Mouse (Mus musculus) midbrain, postnatal 0 days (tissue): ENCODE results near the gene Nutf2. TPM values are rescaled to one million over a fixed set of nuclear protein-coding genes. Genes with fewer than 3 reads are reported as not detected.
A peak's percentile ranks its signal among the peaks of the same experiment; 100 is the strongest.

Experiments used
- ATAC-seq: fragments of 200-750 bp; cut with Nextera tagmentation; 2 replicates; pipeline ENCODE4 v1.8.0; 2017; ENCODE audit warnings: moderate number of reproducible peaks, mild to moderate bottlenecking, moderate TSS enrichment, moderate library complexity; ENCODE audit not compliant: low FRiP score
- DNase-seq: peaks from one replicate; pipeline ENCODE4 v3.0.0-alpha.2; 2015; ENCODE audit warnings: low spot score
- H3K27ac ChIP-seq: fragments of 300-500 bp; sonication (generic); 2 replicates; pipeline ENCODE4 v1.5.1; 2014; ENCODE audit warnings: low read depth, mild to moderate bottlenecking, low read length, mixed read lengths
- H3K27me3 ChIP-seq: fragments of 300-500 bp; sonication (generic); 2 replicates; pipeline ENCODE4 v1.6.1; 2014; ENCODE audit warnings: low read length, control low read depth, mixed read lengths; ENCODE audit not compliant: insufficient read depth
- H3K36me3 ChIP-seq: fragments of 300-500 bp; sonication (generic); 2 replicates; pipeline ENCODE4 v1.6.1; 2014; ENCODE audit warnings: low read length, control low read depth, mixed read lengths; ENCODE audit not compliant: insufficient read depth
- H3K4me1 ChIP-seq: fragments of 300-500 bp; sonication (generic); 2 replicates; pipeline ENCODE4 v1.6.1; 2014; ENCODE audit warnings: mild to moderate bottlenecking, control low read depth, antibody characterized with exemption, low read length, mixed read lengths; ENCODE audit not compliant: insufficient read depth
- H3K4me2 ChIP-seq: fragments of 300-500 bp; sonication (generic); 2 replicates; pipeline ENCODE4 v1.6.1; 2014; ENCODE audit warnings: low read depth, mild to moderate bottlenecking, low read length, mixed read lengths; ENCODE audit not compliant: poor library complexity, severe bottlenecking
- H3K4me3 ChIP-seq: fragments of 300-500 bp; sonication (generic); 2 replicates; pipeline ENCODE4 v1.5.1; 2014; ENCODE audit warnings: low read depth, mild to moderate bottlenecking, low read length, moderate library complexity
- H3K9ac ChIP-seq: fragments of 300-500 bp; sonication (generic); replicated peaks from 2 replicates; pipeline ENCODE4 v1.6.1; 2014; ENCODE audit warnings: mild to moderate bottlenecking, low read length, moderate library complexity, mixed read lengths; ENCODE audit not compliant: poor library complexity, severe bottlenecking
- H3K9me3 ChIP-seq: fragments of 300-500 bp; sonication (generic); 2 replicates; pipeline ENCODE4 v1.6.1; 2016; ENCODE audit warnings: low read length, control low read depth
- CTCF ChIP-seq: IDR thresholded peaks from 2 replicates; pipeline ENCODE4 v1.5.1; 2016; ENCODE audit warnings: antibody characterized with exemption, mild to moderate bottlenecking
- WGBS: fragments of 180-500 bp; shearing (Covaris S2); extraction: QIAGEN DNeasy Blood & Tissue Kit; methylation state at CpG from one replicate; pipeline ENCODE4 v1.1.7; 2014; 5-methylcytosine and 5-hydroxymethylcytosine counted together
- polyA plus RNA-seq: library from polyadenylated mRNA; unstranded; fragments of >200 nt; fragmentation: Nextera tagmentation; extraction: Ambion mirVana; gene quantifications from 2 replicates; pipeline ENCODE4 v1.2.1, GENCODE M21; 2015
- total RNA-seq: library from RNA; depleted of rRNA; stranded (reverse); fragments of >200 nt; gene quantifications from 2 replicates; pipeline ENCODE4 v1.2.3, GENCODE M21; 2014

Gene Nutf2
- total and polyA plus RNA-seq, 2 experiments from 2014 or later: 65.2 to 137 TPM

DNA sequence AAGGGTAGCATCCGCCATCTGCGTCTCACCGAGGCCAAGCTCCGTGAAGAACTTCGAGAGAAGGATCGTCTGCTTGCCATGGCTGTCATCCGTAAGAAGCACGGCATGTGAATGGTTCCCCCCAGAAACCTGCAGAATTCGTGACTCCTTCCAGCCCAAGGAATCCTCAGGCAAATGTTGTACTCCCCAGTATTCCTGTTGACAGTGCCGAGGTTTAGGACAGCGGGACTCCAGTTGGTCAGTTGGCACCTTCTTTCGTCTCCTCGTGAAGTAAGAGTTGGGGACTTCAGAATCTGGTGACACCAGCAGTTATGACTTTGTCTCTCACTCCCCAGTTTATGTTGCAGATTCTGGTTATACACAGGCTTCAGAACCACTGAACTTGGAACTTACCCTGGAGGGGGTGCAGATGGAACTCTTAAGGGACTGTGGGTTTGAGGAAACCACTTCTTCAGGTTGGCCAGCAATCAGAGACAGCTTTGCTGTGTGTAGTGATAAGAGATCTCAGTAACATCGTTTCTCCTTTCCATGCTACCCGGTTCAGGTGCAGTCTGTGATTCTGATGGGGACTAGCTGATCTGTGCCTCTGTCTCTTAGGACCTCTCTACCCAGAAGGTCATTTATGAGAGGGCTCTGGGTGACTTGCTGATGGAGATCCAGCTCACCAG lies 4.1 kb upstream of the Nutf2 start:
- 25% methylated on average over 15 of the region's 15 CpGs for WGBS
- peak overlapping the region; percentile 80 for H3K4me2 ChIP-seq
- no peaks in the 10 kb centered on the region for H3K36me3 ChIP-seq
- no peak for DNase-seq
- no peaks in the 10 kb centered on the region for H3K9me3 ChIP-seq
- ATAC-seq: no peak
- H3K9ac ChIP-seq: peak overlapping the region; percentile 84
- H3K4me3 ChIP-seq: peak overlapping the region; percentile 79
- peaks cover 11% of the 10 kb centered on the region; the same call in 1 of the 2 replicates for H3K4me1 ChIP-seq
- H3K27me3 ChIP-seq: no peaks in the 10 kb centered on the region
- H3K27ac ChIP-seq: peak overlapping the region; percentile 88; the same call in 1 of the 2 replicates
- no peak for TF ChIP-seq CTCF

- no peak overlapping the region for H3K27ac ChIP-seq
- H3K36me3 ChIP-seq: no peaks in the 10 kb centered on the region
- ATAC-seq (no peak), DNase-seq (no peak)
- H3K4me3 ChIP-seq: no peak overlapping the region
- no peak for TF ChIP-seq CTCF
- no peaks in the 10 kb centered on the region for H3K9me3 ChIP-seq
- peaks cover 20% of the 10 kb centered on the region for H3K4me1 ChIP-seq
- H3K4me2 ChIP-seq: no peak overlapping the region
- H3K27me3 ChIP-seq: no peaks in the 10 kb centered on the region
- WGBS: 85% methylated on average over 5 of the region's 5 CpGs
- H3K9ac ChIP-seq: no peak overlapping the region
Measured at GRCm38 (mm10) chr8:105858495-105858894, 1.9 kb upstream of the Nutf2 start.

DNA sequence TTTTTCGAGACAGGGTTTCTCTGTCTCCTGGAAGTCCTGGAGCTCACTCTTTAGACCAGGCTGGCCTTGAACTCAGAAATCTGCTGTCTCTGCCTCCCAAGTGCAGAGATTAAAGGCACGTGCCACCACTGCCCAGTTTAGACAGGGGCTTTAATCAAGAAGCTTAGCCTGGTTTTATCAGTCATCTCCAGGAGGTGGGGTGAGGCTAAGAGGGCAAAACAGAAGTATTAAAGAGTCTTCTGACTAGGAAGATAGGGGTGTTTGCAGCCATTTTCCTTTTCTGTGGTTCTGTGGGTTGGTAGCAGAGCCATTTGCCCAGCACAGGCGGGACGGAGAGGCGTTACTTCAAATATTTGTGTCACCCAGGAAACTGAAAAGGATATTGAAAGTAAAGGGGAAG lies 1.1 kb upstream of the Nutf2 start:
- H3K9ac ChIP-seq: no peak overlapping the region
- H3K4me2 ChIP-seq: no peak overlapping the region
- H3K27ac ChIP-seq: no peak overlapping the region
- H3K4me3 ChIP-seq: no peak overlapping the region
- no peak for ATAC-seq
- DNase-seq: no peak
- H3K9me3 ChIP-seq: no peaks in the 10 kb centered on the region
- peaks cover 23% of the 10 kb centered on the region for H3K4me1 ChIP-seq
- WGBS: 71% methylated on average over 5 of the region's 5 CpGs
- no peaks in the 10 kb centered on the region for H3K27me3 ChIP-seq
- no peaks in the 10 kb centered on the region for H3K36me3 ChIP-seq
- no peak for TF ChIP-seq CTCF

DNA sequence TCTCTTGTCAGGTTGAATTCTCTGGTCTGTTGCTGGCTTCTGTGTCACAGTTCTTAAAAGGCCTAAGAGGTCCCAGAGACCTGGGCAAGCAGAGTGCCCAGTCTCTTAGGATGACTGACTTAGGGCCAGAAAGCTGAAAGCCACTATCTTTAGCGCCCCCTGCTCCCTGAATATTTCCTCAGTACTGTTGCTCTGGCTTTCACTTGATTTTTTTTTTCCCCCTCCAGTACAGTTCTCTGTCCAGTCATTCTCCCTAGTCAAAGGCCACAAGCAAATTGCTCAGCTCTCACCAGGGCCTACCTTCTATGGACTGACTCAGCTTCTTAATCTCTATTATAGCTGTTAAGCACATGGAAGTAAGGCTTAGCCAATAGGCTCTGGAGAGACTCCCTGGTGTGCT lies 1.6 kb downstream of the Nutf2 start:
- Histone ChIP-seq H3K27ac (no peak overlapping the region), H3K9me3 (no peaks in the 10 kb centered on the region), H3K4me1 (peaks cover 17% of the 10 kb centered on the region), H3K36me3 (peaks cover 4% of the 10 kb centered on the region; the same call in 1 of the 2 replicates), H3K4me3 (peak overlapping the region; percentile 59; the same call in 1 of the 2 replicates), H3K4me2 (peak overlapping the region; percentile 91), H3K9ac (peak overlapping the region; percentile 93; the same call in 1 of the 2 replicates), H3K27me3 (no peaks in the 10 kb centered on the region)
- TF ChIP-seq CTCF: peak; percentile 48
- DNase-seq (peak; percentile 33), ATAC-seq (no peak)
- WGBS: 5% methylated on average over 1 of the region's 1 CpGs

DNA sequence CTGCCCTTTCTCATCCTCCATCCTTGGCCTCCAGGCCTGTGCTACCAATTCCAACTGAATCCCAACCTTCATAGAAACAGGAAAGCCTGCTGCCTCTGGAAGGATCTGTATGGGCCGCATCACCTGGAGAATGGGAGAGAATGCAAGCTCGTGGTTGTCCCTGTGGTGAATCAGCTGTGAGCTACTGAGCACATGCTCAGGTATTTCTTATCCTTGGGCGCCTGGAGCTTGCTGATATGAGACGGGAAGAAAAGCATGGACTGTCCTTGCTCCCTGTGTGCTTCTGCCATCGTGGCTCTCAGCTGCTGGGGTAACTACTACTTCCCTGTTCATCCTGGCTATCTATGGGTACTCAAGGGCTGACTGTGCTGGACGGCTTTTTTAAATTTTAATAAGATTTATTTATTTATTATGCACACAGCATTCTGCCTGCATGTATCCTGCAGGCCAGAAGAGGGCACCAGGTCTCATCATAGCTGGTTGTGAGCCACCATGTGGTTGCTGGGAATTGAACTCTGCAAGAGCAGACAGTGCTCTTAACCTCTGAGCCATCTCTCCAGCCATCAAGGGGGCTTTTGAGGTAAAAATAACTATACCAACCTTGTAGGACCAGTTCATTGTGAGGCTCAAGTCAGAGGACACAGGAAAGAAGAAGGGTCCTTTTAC lies 6.1 kb downstream of the Nutf2 start:
- no peak overlapping the region for H3K27ac ChIP-seq
- H3K4me3 ChIP-seq: no peak overlapping the region
- H3K4me1 ChIP-seq: peaks cover 11% of the 10 kb centered on the region
- WGBS: 81% methylated on average over 6 of the region's 6 CpGs
- no peaks in the 10 kb centered on the region for H3K27me3 ChIP-seq
- peaks cover 12% of the 10 kb centered on the region; the same call in 1 of the 2 replicates for H3K36me3 ChIP-seq
- no peak overlapping the region for H3K4me2 ChIP-seq
- DNase-seq (no peak), ATAC-seq (no peak)
- no peaks in the 10 kb centered on the region for H3K9me3 ChIP-seq
- TF ChIP-seq CTCF: peak; percentile 63
- no peak overlapping the region for H3K9ac ChIP-seq

GRCm38 (mm10) chr8:105874301-105874700 lies 13.9 kb downstream of the Nutf2 start:
- H3K9me3 ChIP-seq: no peaks in the 10 kb centered on the region
- H3K36me3 ChIP-seq: peaks cover 40% of the 10 kb centered on the region
- no peak overlapping the region for H3K9ac ChIP-seq
- H3K4me2 ChIP-seq: no peak overlapping the region
- no peak overlapping the region for H3K4me3 ChIP-seq
- 90% methylated on average over 6 of the region's 6 CpGs for WGBS
- DNase-seq (no peak), ATAC-seq (no peak)
- no peak overlapping the region for H3K27ac ChIP-seq
- H3K27me3 ChIP-seq: no peaks in the 10 kb centered on the region
- no peaks in the 10 kb centered on the region for H3K4me1 ChIP-seq
- TF ChIP-seq CTCF: no peak
